Mouse (Mus musculus) heart, adult 11 months (tissue): ENCODE measurements around the gene Hist2h2ac.
"Not testable (repeated sequence)": the region's sequence is repeated elsewhere in the genome, so short reads cannot be mapped to it uniquely, and the experiment has no call there.

Experiments used
- DNase-seq: peaks from one replicate; pipeline ENCODE4 v3.0.0; 2022

Hist2h2ac gene

DNA sequence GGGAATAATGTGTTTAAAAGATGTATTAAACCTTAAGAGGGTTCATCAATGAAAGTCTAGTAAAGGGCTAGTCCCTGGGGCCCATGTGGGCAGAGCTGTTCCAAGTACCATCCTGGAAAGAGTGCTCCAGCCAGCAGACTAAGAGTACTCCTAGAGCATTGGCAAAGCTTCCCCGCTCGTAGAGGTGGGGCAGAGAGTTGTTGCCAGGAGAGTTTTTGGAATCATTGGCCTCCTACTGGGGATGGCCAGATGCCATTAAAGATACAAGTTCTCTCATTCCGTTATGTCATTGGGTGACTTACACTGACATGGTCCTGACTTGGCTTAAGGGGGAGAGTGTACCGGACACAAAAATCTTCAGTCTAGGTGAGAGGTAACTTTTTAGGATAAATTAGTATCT, 41.1 kb downstream of the Hist2h2ac start:
- peak; percentile 96 for DNase-seq

DNA sequence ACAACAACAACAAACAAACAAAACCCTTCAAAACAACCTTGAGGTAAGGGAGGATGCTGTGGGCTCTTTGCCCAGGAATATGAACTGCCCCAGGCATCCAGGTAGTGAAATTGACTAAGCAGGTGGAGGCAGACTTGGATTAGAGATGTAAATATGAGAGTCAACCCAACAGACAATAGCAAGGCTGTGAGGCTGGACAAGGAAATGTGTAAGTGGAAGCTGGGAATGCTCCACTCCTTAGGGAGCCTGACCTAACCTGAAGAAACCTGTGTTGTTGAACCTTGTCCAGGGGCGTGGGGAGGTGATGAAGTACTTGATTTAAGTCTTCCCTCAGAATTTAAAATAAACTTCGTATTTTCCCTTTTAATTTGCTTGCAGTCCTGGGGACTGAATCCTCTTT, 41.8 kb downstream of the Hist2h2ac start:
- no peak for DNase-seq

DNA sequence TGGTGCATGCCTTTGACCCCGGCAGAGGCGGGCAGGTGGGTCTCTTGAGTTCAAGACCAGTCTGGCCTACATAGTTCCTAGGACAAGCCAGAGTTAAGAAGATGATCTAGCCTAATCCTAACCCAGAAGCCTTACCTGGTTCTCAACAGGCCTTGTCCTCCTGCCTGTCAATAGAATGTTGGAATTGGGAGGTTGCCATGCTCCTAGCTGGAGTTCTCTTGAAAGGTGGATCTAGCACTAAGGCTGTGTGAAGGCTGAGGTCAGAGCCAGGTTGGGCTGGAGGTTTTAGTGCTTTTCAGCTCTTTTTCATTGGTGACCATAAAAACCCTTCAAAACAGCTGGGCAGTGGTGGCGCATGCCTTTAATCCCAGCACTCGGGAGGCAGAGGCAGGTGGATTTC, 42.3 kb downstream of the Hist2h2ac start:
- no peak for DNase-seq

DNA sequence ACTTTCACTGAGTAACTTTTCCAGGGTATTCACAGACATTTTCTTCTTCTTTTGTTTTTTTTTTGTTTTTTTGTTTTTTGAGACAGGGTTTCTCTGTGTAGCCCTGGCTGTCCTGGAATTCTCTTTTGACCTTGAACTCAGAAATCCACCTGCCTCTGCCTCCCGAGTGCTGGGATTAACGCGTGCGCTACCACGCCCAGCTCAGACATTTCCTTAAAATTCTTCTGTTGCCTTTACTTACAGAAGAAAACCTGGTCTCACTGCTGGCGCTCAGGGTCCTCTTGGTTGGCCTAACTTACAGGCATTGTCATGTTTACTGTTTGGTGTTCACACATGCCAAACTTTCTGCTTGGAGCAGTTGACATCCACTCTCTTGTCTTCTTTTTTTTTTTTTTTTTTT, 45.4 kb downstream of the Hist2h2ac start:
- DNase-seq, result no peak

DNA sequence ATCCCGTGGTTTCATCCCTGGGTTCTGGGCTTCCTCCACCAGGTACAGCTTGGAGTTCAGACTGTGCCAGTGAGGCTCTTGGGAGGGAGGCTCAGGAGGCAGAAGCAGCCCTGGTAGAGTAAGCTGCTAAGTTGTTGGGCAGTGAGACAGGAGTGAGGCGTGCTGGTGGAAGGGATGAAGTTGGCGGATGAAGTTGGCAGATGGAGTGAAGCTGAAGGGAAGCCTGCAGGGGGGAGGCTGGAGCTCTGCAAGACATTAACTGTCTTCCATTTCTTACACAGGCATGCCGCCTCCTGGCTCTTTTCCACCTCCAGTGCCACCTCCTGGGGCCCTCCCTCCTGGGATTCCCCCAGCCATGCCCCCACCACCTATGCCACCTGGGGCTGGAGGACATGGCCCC, 46.6 kb downstream of the Hist2h2ac start:
- not testable (repeated sequence) for DNase-seq

DNA sequence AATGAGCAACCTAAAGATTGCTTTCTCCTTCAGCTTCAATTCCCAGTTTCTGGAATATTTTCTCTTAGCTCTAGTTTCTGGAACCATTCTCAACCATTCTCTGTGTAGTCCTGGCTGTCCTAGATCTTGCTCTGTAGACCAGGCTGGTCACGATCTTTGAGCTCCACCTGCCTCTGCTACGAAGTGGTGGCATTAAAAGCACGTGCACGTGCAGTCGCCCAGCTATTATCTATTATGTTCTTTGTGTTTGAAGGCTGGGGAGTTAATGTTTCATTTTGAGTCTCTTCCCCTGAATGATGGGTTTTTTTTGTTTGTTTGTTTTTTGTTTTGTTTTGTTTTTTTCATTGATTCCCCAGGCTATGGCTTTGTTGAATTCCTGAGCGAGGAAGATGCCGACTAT, 47.5 kb downstream of the Hist2h2ac start:
- no peak for DNase-seq

DNA sequence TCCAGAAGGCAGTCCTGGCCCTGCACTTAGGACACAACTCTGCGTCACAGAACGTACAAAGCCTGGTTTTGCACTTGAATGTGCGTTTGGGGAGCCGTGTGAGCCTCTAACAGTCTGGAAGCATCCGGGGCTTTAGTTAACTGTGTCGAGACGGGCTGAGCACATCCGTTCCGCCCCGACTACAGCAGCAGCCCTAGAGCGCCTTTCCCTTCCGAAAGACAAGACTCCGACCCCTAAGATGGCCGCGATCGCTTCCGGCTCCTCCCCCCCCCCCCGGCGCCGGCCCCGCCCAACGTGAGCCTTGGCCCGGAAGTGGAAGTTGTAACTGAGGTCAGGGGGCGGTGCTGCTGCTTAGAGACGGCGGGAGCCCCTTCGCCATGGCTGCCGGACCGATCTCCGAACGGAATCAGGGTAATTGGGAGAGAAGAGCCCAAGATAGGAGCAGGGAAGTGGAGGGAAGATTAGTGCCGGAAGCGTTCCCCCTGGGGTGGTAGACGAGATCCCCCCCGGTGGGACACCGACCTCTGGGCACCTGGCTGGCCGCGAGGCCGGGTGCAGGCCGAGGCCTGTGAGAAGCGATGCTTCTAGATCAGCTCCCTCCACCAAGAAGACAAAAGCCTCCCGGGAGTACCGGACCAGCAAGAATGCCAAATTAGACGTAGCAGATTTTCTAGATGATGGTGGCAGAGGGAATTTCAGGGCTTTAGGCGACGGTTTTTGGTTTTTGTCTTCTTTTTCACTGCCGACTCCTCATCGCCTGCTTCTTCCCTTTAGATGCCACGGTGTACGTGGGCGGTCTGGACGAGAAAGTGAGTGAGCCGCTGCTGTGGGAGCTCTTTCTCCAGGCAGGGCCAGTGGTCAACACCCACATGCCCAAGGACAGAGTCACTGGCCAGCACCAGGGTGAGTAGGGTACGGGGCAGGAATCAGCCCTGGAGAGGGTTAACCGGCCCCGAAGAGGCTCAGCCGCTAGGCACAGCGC, 48.2 kb downstream of the Hist2h2ac start, which contains the start of gene Sf3b4:
Sf3b4 (plus strand) TSS at position 136 of the 982 bp plus-strand sequence.
- peak; percentile 99 for DNase-seq

DNA sequence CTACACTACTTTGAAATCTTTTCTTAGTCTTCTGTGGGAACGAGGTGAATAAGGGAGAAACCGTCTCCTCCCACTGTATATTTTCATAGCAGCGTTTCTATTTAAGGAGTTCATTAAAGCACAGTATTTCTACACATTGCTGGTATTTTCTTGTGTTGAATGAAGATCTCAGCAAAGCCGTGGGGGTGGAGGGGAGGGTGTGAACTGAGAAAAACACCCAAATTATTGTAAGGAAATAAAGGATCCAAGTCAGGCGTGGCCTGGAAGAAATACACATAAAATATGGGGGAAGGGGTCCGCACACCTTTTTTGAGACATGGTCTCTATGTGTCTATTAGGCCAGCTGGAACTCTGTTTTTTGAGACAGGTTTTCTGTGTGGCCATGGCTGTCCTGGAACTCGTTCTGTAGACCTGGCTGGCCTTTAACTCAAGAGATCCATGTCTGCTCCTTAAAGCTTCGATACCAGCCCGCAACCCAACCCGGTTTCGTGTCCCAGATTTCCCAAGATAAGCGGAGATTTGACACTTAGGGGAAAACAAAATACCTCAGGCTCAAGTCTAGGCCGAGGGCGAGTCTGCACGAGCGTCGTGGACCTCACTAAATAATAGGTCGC, 49.0 kb downstream of the Hist2h2ac start:
- no peak for DNase-seq

DNA sequence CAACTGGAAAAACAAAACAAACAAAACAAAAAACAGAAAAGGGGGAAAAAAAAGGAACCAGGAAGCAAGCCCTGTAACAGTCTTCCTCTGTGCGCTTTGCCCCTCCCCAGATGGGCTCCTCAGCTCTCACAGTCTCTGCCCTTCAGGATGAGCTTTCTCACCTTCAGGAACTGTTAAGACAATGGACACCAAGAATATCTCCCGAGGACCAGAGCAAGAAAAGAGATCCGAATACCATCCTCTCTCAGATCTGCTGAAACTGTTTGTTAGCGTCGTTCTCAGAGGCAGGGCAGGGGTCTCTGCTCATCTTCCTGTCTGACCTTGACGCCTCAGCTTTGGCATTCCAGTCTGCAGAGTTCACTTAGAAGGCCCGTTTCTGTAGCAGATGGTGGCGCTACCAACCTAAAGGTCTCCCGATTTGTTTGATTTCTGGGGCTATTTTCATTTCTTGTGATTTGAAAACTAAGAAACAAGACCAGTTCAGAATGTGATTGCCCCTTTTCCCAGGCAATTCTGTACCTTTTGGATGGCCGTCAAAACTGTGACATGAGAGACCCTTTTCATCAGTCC, 49.6 kb downstream of the Hist2h2ac start:
- DNase-seq, result no peak
